Mouse (Mus musculus) spleen, adult 2 months (tissue): Measurements from ENCODE around the gene Wfdc18.

Experiments used
- CTCF ChIP-seq: fragments of 200-500 bp; IDR thresholded peaks from 2 replicates; pipeline ENCODE4 v1.5.1; 2011; ENCODE audit warnings: mild to moderate bottlenecking, inconsistent platforms; ENCODE audit not compliant: insufficient read depth, insufficient read length, insufficient replicate concordance; ENCODE audit errors: extremely low read depth
- POLR2A ChIP-seq: fragments of 200-500 bp; IDR thresholded peaks from 2 replicates; pipeline ENCODE4 v1.6.1; 2011; ENCODE audit warnings: low read depth, low read length, inconsistent platforms

GRCm38 (mm10) chr11:83689918-83690317 is 18.9 kb upstream of the Wfdc18 start:
- no peak for TF ChIP-seq CTCF
- TF ChIP-seq POLR2A: no peak
